Mouse (Mus musculus) heart, embryonic 11.5 days (tissue): Measurements from ENCODE around the gene Ntmt1. TPM values are rescaled to one million over a fixed set of nuclear protein-coding genes. Genes with fewer than 3 reads are reported as not detected.

Experiments
- ATAC-seq: fragments of 200-750 bp; cut with Nextera tagmentation; replicated peaks from 2 replicates; pipeline ENCODE4 v1.8.0; 2017; ENCODE audit warnings: moderate library complexity; ENCODE audit not compliant: insufficient number of reproducible peaks, low FRiP score, low TSS enrichment
- H3K27ac ChIP-seq: fragments of 300-500 bp; sonication (generic); 2 replicates; pipeline ENCODE4 v1.5.1; 2014; ENCODE audit warnings: mild to moderate bottlenecking, low read depth, low read length
- H3K27me3 ChIP-seq: fragments of 300-500 bp; sonication (generic); 2 replicates; pipeline ENCODE4 v1.6.1; 2014; ENCODE audit warnings: mild to moderate bottlenecking, low read length, mixed read lengths; ENCODE audit not compliant: control insufficient read depth, insufficient read depth
- H3K36me3 ChIP-seq: fragments of 300-500 bp; sonication (generic); 2 replicates; pipeline ENCODE4 v1.6.1; 2014; ENCODE audit warnings: mild to moderate bottlenecking, low read length, moderate library complexity, mixed read lengths; ENCODE audit not compliant: control insufficient read depth, insufficient read depth
- H3K4me1 ChIP-seq: fragments of 300-500 bp; sonication (generic); 2 replicates; pipeline ENCODE4 v1.6.1; 2014; ENCODE audit warnings: low read length; ENCODE audit not compliant: control insufficient read depth, insufficient read depth
- H3K4me2 ChIP-seq: fragments of 300-500 bp; sonication (generic); 2 replicates; pipeline ENCODE4 v1.6.1; 2014; ENCODE audit warnings: mild to moderate bottlenecking, moderate library complexity
- H3K4me3 ChIP-seq: fragments of 300-500 bp; sonication (generic); 2 replicates; pipeline ENCODE4 v1.5.1; 2014; ENCODE audit warnings: low read depth, low read length
- H3K9ac ChIP-seq: fragments of 300-500 bp; sonication (generic); 2 replicates; pipeline ENCODE4 v1.6.1; 2014; ENCODE audit warnings: mild to moderate bottlenecking, low read depth, low read length, moderate library complexity
- H3K9me3 ChIP-seq: fragments of 300-500 bp; sonication (generic); replicated peaks from 2 replicates; pipeline ENCODE4 v1.6.1; 2016; ENCODE audit warnings: low read length; ENCODE audit not compliant: control insufficient read depth
- WGBS: fragments of 180-500 bp; shearing (Covaris S2); extraction: QIAGEN DNeasy Blood & Tissue Kit; methylation state at CpG from one replicate; pipeline ENCODE4 v1.1.7; 2014; ENCODE audit not compliant: insufficient replicate concordance; 5-methylcytosine and 5-hydroxymethylcytosine counted together
- polyA plus RNA-seq: library from polyadenylated mRNA; unstranded; fragments of >200 nt; fragmentation: Nextera tagmentation; extraction: Ambion mirVana; gene quantifications from 2 replicates; pipeline ENCODE4 v1.2.1, GENCODE M21; 2014

The Ntmt1 gene
- polyA plus RNA-seq, 1 experiment from 2014 or later: 82.6 TPM

- WGBS: 74% methylated on average over 13 of the region's 13 CpGs
- peaks cover 22% of the 10 kb centered on the region for H3K4me1 ChIP-seq
- peaks cover 57% of the 10 kb centered on the region for H3K36me3 ChIP-seq
- H3K27me3 ChIP-seq: no peaks in the 10 kb centered on the region
- no peak overlapping the region for H3K27ac ChIP-seq
- H3K4me2 ChIP-seq: no peak overlapping the region
- no peak for ATAC-seq
- 0 out of 2 replicates have a peak, but pooled peaks cover 3% of the 10 kb centered on the region for H3K9me3 ChIP-seq
- H3K9ac ChIP-seq: 0 out of 2 replicates have a peak overlapping the region, but pooled peaks have one; percentile 8
- H3K4me3 ChIP-seq: no peak overlapping the region
Observed at GRCm38 (mm10) chr2:30823385-30824153, 15.9 kb downstream of the Ntmt1 start.

- peak overlapping the region; percentile 96 for H3K4me2 ChIP-seq
- H3K4me3 ChIP-seq: peak overlapping the region; percentile 90
- H3K9me3 ChIP-seq: no peaks in the 10 kb centered on the region
- no peaks in the 10 kb centered on the region for H3K27me3 ChIP-seq
- 34% methylated on average over 26 of the region's 26 CpGs for WGBS
- H3K4me1 ChIP-seq: peaks cover 15% of the 10 kb centered on the region
- H3K27ac ChIP-seq: peak overlapping the region; percentile 85
- peaks cover 34% of the 10 kb centered on the region for H3K36me3 ChIP-seq
- H3K9ac ChIP-seq: peak overlapping the region; percentile 95
- ATAC-seq: peak; percentile 59
Observed at GRCm38 (mm10) chr2:30826825-30827748, 19.5 kb downstream of the Ntmt1 start.

- Histone ChIP-seq H3K9me3 (no peaks in the 10 kb centered on the region), H3K4me3 (peak overlapping the region; percentile 90), H3K4me2 (peak overlapping the region; percentile 96), H3K36me3 (peaks cover 28% of the 10 kb centered on the region), H3K9ac (peak overlapping the region; percentile 95), H3K27me3 (no peaks in the 10 kb centered on the region), H3K4me1 (peaks cover 15% of the 10 kb centered on the region), H3K27ac (peak overlapping the region; percentile 85)
- peak; percentile 79 for ATAC-seq
- under 1% methylated on average over 63 of the region's 63 CpGs for WGBS
Observed at GRCm38 (mm10) chr2:30827749-30828475, 20.3 kb downstream of the Ntmt1 start.

- H3K27ac ChIP-seq: no peak overlapping the region
- 33% methylated on average over 5 of the region's 5 CpGs for WGBS
- ATAC-seq: no peak
- H3K36me3 ChIP-seq: peaks cover 15% of the 10 kb centered on the region
- peaks cover 18% of the 10 kb centered on the region for H3K4me1 ChIP-seq
- no peak overlapping the region for H3K9ac ChIP-seq
- H3K4me3 ChIP-seq: no peak overlapping the region
- H3K9me3 ChIP-seq: no peaks in the 10 kb centered on the region
- no peaks in the 10 kb centered on the region for H3K27me3 ChIP-seq
- no peak overlapping the region for H3K4me2 ChIP-seq
Observed at GRCm38 (mm10) chr2:30829315-30829714, 21.7 kb downstream of the Ntmt1 start.

GRCm38 (mm10) chr2:30830283-30830795 lies 22.7 kb downstream of the Ntmt1 start, which contains the start of gene Asb6:
TSS of gene Asb6 (minus strand) at chr2:30830333.
- Histone ChIP-seq H3K4me3 (no peak within 1 kb of the TSS), H3K27ac (no peak within 1 kb of the TSS), H3K4me1 (peaks cover 25% of the 10 kb centered on the region), H3K9me3 (no peaks in the 10 kb centered on the region), H3K4me2 (no peak within 1 kb of the TSS), H3K27me3 (no peaks in the 10 kb centered on the region), H3K9ac (0 out of 2 replicates have a peak within 1 kb of the TSS, but pooled peaks have one; percentile 24), H3K36me3 (peaks cover 5% of the 10 kb centered on the region; the same call in 1 of the 2 replicates)
- 26% methylated on average over 4 of the region's 4 CpGs for WGBS
- no peak for ATAC-seq

GRCm38 (mm10) chr2:30833644-30834043 lies 26.0 kb downstream of the Ntmt1 start:
- H3K4me2 ChIP-seq: no peak overlapping the region
- H3K36me3 ChIP-seq: no peaks in the 10 kb centered on the region
- WGBS: 54% methylated on average over 5 of the region's 5 CpGs
- no peak overlapping the region for H3K4me3 ChIP-seq
- H3K27me3 ChIP-seq: no peaks in the 10 kb centered on the region
- peak overlapping the region; percentile 78 for H3K27ac ChIP-seq
- ATAC-seq: no peak
- peaks cover 29% of the 10 kb centered on the region for H3K4me1 ChIP-seq
- H3K9me3 ChIP-seq: no peaks in the 10 kb centered on the region
- H3K9ac ChIP-seq: no peak overlapping the region

GRCm38 (mm10) chr2:30834373-30835022 lies 26.9 kb downstream of the Ntmt1 start, which contains the start of gene Prrx2:
TSS of gene Prrx2 (plus strand) at chr2:30834972.
- no peak within 1 kb of the TSS; the same call in 1 of the 2 replicates for H3K4me2 ChIP-seq
- peak within 1 kb of the TSS; percentile 78 for H3K27ac ChIP-seq
- no peaks in the 10 kb centered on the region for H3K9me3 ChIP-seq
- H3K4me3 ChIP-seq: no peak within 1 kb of the TSS
- H3K27me3 ChIP-seq: no peaks in the 10 kb centered on the region
- ATAC-seq: peak; percentile 49; the same call in 1 of the 2 replicates
- no peaks in the 10 kb centered on the region for H3K36me3 ChIP-seq
- WGBS: 34% methylated on average over 9 of the region's 10 CpGs
- H3K4me1 ChIP-seq: peaks cover 29% of the 10 kb centered on the region
- H3K9ac ChIP-seq: no peak within 1 kb of the TSS
